Mouse (Mus musculus): Measurements from ENCODE around the gene Rasa4. TPM values are rescaled to one million over a fixed set of nuclear protein-coding genes. Genes with fewer than 3 reads are reported as not detected.

The Rasa4 gene
- total and polyA plus RNA-seq, 2 experiments from 2014 or later = 19.2 to 27.0 TPM

GRCm38 (mm10) chr5:136088821-136089575 lies 5.3 kb downstream of the Rasa4 start:
- DNase-seq (ENCODE audit: low spot score) = peak; percentile 18
- peak; percentile 60 for TF ChIP-seq CTCF (IDR thresholded peaks at IDR 0.05; ENCODE audit: low read depth)
- Histone ChIP-seq H3K4me3 (ENCODE audit: low read length) (no peak overlapping the region), H3K9me3 (ENCODE audit: low read length) (no peaks in the 10 kb centered on the region), H3K27me3 (ENCODE audit: insufficient read depth, low read length) (no peaks in the 10 kb centered on the region), H3K27ac (no peak overlapping the region), H3K36me3 (ENCODE audit: insufficient read depth, low read length) (peaks cover 6% of the 10 kb centered on the region; the same call in 1 of the 2 replicates), H3K4me2 (ENCODE audit: low read depth, low read length) (no peak overlapping the region), H3K9ac (replicated peaks; ENCODE audit: low read length) (no peak overlapping the region), H3K4me1 (ENCODE audit: insufficient read depth, low read length) (peaks cover 8% of the 10 kb centered on the region)
- no peak for ATAC-seq
- 25% methylated on average over 14 of the region's 14 CpGs for whole genome bisulfite sequencing

- TF ChIP-seq CTCF (IDR thresholded peaks at IDR 0.05; ENCODE audit: low read depth) = no peak
- no peak for ATAC-seq
These were observed 8.2 kb downstream of the Rasa4 start for GRCm38 (mm10) chr5:136091927-136092326.

GRCm38 (mm10) chr5:136094249-136095010 lies 10.7 kb downstream of the Rasa4 start:
- Histone ChIP-seq H3K4me1 (ENCODE audit: insufficient read depth, low read length) (no peaks in the 10 kb centered on the region), H3K27me3 (ENCODE audit: insufficient read depth, low read length) (no peaks in the 10 kb centered on the region), H3K9ac (replicated peaks; ENCODE audit: low read length) (no peak overlapping the region), H3K27ac (no peak overlapping the region), H3K36me3 (ENCODE audit: insufficient read depth, low read length) (peaks cover 6% of the 10 kb centered on the region; the same call in 1 of the 2 replicates), H3K4me2 (ENCODE audit: low read depth, low read length) (no peak overlapping the region), H3K4me3 (ENCODE audit: low read length) (no peak overlapping the region), H3K9me3 (ENCODE audit: low read length) (no peaks in the 10 kb centered on the region)
- WGBS = 40% methylated on average over 8 of the region's 8 CpGs
- DNase-seq (ENCODE audit: low spot score) (no peak), ATAC-seq (no peak)
- TF ChIP-seq CTCF (IDR thresholded peaks at IDR 0.05; ENCODE audit: low read depth) = no peak

More at GRCm38 (mm10) chr5:136091927-136092326, 8.2 kb downstream of the Rasa4 start:
- Histone ChIP-seq H3K4me1 (ENCODE audit: insufficient read depth, low read length) (no peaks in the 10 kb centered on the region), H3K27ac (no peak overlapping the region), H3K36me3 (ENCODE audit: insufficient read depth, low read length) (peaks cover 6% of the 10 kb centered on the region; the same call in 1 of the 2 replicates), H3K9ac (replicated peaks; ENCODE audit: low read length) (no peak overlapping the region), H3K4me3 (ENCODE audit: low read length) (no peak overlapping the region), H3K4me2 (ENCODE audit: low read depth, low read length) (no peak overlapping the region), H3K27me3 (ENCODE audit: insufficient read depth, low read length) (no peaks in the 10 kb centered on the region), H3K9me3 (ENCODE audit: low read length) (no peaks in the 10 kb centered on the region)
- no peak for DNase-seq (ENCODE audit: low spot score)
- 69% methylated on average over 5 of the region's 5 CpGs for WGBS

- no peaks in the 10 kb centered on the region for H3K4me1 ChIP-seq (ENCODE audit: insufficient read depth, low read length)
- H3K9ac ChIP-seq (replicated peaks; ENCODE audit: low read length) = no peak overlapping the region
- no peak overlapping the region for H3K27ac ChIP-seq
- DNase-seq (ENCODE audit: low spot score) (no peak), ATAC-seq (no peak)
- 74% methylated on average over 7 of the region's 7 CpGs for WGBS
- no peaks in the 10 kb centered on the region for H3K9me3 ChIP-seq (ENCODE audit: low read length)
- H3K36me3 ChIP-seq (ENCODE audit: insufficient read depth, low read length) = peaks cover 6% of the 10 kb centered on the region; the same call in 1 of the 2 replicates
- H3K4me3 ChIP-seq (ENCODE audit: low read length) = no peak overlapping the region
- no peaks in the 10 kb centered on the region for H3K27me3 ChIP-seq (ENCODE audit: insufficient read depth, low read length)
- no peak overlapping the region for H3K4me2 ChIP-seq (ENCODE audit: low read depth, low read length)
- TF ChIP-seq CTCF (IDR thresholded peaks at IDR 0.05; ENCODE audit: low read depth) = no peak
These were observed 11.4 kb downstream of the Rasa4 start for GRCm38 (mm10) chr5:136095089-136095488.

GRCm38 (mm10) chr5:136098536-136098935 lies 14.8 kb downstream of the Rasa4 start:
- no peaks in the 10 kb centered on the region for H3K27me3 ChIP-seq (ENCODE audit: insufficient read depth, low read length)
- no peak overlapping the region for H3K27ac ChIP-seq
- H3K4me3 ChIP-seq (ENCODE audit: low read length) = no peak overlapping the region
- H3K9ac ChIP-seq (replicated peaks; ENCODE audit: low read length) = no peak overlapping the region
- H3K4me1 ChIP-seq (ENCODE audit: insufficient read depth, low read length) = peaks cover 7% of the 10 kb centered on the region; the same call in 1 of the 2 replicates
- 79% methylated on average over 10 of the region's 10 CpGs for WGBS
- DNase-seq (ENCODE audit: low spot score) = no peak
- no peak overlapping the region for H3K4me2 ChIP-seq (ENCODE audit: low read depth, low read length)
- H3K9me3 ChIP-seq (ENCODE audit: low read length) = no peaks in the 10 kb centered on the region
- TF ChIP-seq CTCF (IDR thresholded peaks at IDR 0.05; ENCODE audit: low read depth) = no peak
- no peak for ATAC-seq
- H3K36me3 ChIP-seq (ENCODE audit: insufficient read depth, low read length) = no peaks in the 10 kb centered on the region

- Histone ChIP-seq H3K9ac (replicated peaks; ENCODE audit: low read length) (peak overlapping the region; percentile 47), H3K4me3 (ENCODE audit: low read length) (peak overlapping the region; percentile 38), H3K27ac (no peak overlapping the region), H3K4me1 (ENCODE audit: insufficient read depth, low read length) (peaks cover 7% of the 10 kb centered on the region; the same call in 1 of the 2 replicates), H3K27me3 (ENCODE audit: insufficient read depth, low read length) (no peaks in the 10 kb centered on the region), H3K36me3 (ENCODE audit: insufficient read depth, low read length) (no peaks in the 10 kb centered on the region), H3K9me3 (ENCODE audit: low read length) (no peaks in the 10 kb centered on the region), H3K4me2 (ENCODE audit: low read depth, low read length) (peak overlapping the region; percentile 64)
- 5% methylated on average over 41 of the region's 41 CpGs for WGBS
- ATAC-seq = peak; percentile 85
- peak; percentile 93 for TF ChIP-seq CTCF (IDR thresholded peaks at IDR 0.05; ENCODE audit: low read depth)
- DNase-seq (ENCODE audit: low spot score) = peak; percentile 93
These were observed 18.5 kb downstream of the Rasa4 start for GRCm38 (mm10) chr5:136102099-136102820.

Measured in hindbrain, postnatal 0 days (tissue).